Mouse (Mus musculus) embryonic fibroblast, embryonic 13.5 days (primary cell): ENCODE measurements around the gene Mapre3.

Experiments
- CTCF ChIP-seq: IDR thresholded peaks from 2 replicates; pipeline ENCODE4 v1.5.1; 2011; ENCODE audit warnings: mild to moderate bottlenecking, control low read depth, low read length, moderate library complexity, borderline replicate concordance; ENCODE audit not compliant: insufficient read depth
- POLR2A ChIP-seq: IDR thresholded peaks from 2 replicates; pipeline ENCODE4 v1.6.1; 2011; ENCODE audit warnings: low read depth, mild to moderate bottlenecking, control low read depth, low read length, moderate library complexity

GRCm38 (mm10) chr5:30769075-30769474 is 45.4 kb upstream of the Mapre3 start:
- TF ChIP-seq CTCF (no peak), POLR2A (no peak)
